Mouse (Mus musculus) brain, adult 2 months (tissue): Measurements from ENCODE around the gene Jaml.

Experiments used
- DNase-seq: peaks from one replicate; pipeline ENCODE4 v3.0.0; 2011; ENCODE audit warnings: low read depth, low spot score

The Jaml gene

GRCm38 (mm10) chr9:45121001-45121400 is 42.0 kb downstream of the Jaml start:
- peak; percentile 73 for DNase-seq

DNA sequence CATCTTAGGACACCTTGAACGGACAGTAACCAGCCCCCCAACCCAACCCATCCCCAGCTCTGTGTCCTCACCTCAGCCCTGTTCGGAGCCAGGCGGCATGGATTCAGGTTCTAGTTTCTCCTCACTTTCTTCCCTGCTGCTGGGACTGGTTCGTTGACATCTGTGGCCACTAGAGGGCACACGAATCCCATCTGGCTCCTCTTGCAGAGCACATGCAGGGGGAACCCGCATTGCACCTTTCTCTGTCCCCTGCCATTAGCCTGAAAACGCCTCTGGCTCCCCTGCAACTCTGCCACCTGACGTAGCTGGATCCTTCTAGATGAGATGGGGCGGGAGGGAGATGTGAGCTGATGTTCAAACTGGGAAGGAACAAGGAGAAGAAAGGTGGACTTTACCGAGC is 42.8 kb downstream of the Jaml start:
- DNase-seq: peak; percentile 95

- peak; percentile 87 for DNase-seq
Observed at GRCm38 (mm10) chr9:45122209-45122761, 43.3 kb downstream of the Jaml start.

- DNase-seq: no peak
Observed at GRCm38 (mm10) chr9:45125211-45125610, 46.2 kb downstream of the Jaml start.

DNA sequence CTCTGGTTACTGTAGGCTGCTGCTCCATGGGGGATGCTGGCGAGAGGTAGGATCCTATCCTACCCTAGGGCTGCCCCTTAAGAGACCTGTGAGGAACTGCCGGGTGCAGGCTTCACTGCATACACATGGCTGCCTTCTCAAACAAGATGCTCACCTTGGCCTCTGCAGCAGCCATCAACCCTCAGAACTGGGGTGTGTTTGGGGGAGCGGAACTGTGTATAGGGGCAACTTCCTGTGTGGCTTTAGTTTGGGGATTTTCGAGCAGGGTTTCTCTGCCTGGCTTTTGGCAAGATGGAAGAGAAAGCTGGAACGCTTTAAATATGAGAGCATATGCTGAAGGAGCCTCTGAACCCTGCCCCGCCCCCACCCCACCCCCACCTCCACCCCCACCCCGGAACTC is 48.0 kb downstream of the Jaml start:
- no peak for DNase-seq

DNA sequence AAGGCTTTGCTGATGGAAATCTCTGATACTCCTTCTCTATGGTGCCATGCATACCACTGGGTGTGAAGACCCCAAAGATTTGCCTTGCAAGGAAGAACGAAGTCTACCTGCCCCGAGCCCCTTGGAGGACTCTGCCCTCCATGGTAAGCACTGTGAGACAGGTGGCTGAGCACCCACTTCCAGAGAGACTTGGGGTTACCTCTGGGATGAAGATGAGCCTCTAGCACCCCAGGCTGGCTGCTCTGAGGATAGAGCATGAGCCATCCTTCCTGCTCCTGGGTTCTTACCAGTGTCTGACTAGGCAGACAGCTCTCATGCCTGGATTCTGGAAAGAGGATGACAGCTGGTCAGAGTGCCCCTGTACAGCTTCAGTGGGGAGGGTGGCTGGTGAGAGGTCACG is 51.1 kb downstream of the Jaml start:
- no peak for DNase-seq

- DNase-seq: peak; percentile 84
Observed at GRCm38 (mm10) chr9:45133484-45134310, 54.7 kb downstream of the Jaml start.

DNA sequence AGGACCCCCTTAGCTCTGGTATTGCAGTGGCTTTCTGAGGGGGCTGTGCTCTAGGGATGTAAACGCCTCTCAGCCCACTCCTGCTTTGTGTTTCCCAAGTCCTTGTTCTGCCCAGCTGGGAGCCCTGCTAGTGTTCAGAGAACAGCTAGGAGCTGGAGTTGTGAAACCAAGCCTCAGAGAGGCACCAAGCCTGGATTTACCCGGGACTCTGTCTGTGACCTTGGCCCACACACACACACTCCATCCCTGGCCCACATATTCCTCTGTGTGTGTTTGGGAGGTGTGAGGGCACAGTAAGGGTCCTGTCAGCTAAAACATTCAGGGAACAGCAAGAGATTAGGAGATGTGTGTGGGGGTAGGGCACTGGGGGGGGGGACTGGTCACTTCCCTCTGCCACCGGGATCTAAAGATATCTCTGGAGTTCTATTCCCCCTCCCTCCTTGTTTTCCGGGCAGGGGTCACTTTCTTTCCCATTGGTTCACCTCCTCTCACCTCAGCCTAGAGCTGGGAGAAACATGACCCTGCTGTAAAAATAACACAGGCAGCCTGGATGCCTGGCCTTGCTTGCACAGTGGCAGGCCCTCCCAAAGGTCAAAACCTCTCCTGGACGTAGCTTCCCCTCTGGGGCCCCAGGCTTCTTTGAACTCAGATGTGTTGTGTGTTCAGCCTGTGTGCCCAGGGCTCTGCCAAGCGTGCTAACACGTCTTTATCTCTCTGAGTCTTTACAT is 57.6 kb downstream of the Jaml start:
- DNase-seq: no peak

DNA sequence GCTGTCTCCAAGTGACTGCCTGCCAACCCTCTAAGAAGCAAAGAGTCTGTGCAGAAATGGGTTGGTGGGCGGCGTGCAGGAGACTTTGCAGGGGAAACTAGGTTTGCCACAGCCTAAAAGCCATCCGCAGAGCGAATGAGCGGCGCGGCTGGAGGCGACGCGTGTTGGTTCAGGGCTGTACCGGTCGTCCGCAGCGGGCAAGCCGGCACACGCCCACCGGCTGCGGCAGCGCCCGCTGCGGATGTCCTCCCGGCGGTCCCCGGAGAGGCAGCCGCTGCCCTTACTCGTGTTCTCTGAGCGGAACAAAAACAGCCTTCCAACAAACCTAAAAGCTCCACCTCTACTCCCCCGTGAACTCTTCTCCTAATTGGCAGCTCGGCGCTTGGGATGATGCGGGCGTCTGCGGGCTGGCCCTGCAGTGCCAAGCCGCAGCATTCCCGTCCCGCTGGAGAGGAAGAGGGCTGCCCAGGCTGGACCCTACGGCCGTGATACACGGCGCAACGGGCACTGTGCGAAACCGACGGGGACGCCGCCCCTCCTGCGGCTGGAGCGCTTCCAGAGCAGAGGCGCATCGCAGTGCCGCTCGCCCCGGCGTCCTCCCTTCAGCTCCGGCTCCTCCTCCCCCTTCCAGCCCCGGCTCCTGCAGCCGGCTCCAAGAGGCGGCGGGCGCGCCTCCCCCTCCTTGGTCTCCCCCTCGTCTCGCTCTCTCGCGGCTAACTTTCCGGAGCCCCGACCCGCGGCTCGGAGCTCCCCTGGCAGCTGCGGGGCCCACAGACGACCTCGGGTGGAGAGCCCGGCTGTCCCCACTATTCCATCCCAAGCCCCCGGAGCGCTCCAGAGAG is 59.4 kb downstream of the Jaml start, which contains the start of gene Scn4b:
Gene Scn4b (plus strand): TSS at position 205 of the 842 bp plus-strand sequence.
- DNase-seq: peak; percentile 66

- no peak for DNase-seq
Observed at GRCm38 (mm10) chr9:45139082-45139481, 60.1 kb downstream of the Jaml start.

DNA sequence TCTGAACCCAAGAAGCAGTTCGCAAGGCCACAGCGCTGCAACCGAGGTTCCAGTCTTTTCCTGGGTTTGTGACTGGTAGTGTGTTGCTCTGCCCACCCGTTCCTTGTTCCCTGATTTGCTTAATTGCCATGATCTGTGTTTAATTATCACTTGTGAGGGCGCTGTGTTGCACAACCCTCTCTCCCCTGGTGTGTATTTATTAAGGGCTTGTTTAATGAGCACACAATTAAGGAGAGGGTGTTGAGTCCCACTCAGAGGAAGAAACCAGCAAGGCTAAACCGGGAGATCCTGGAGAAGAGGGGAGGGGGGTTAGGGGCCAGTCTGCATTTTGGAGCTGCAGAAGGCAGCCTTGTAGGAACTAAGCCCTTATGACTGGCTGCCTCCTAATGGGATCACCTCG is 62.0 kb downstream of the Jaml start:
- DNase-seq: peak; percentile 41

DNA sequence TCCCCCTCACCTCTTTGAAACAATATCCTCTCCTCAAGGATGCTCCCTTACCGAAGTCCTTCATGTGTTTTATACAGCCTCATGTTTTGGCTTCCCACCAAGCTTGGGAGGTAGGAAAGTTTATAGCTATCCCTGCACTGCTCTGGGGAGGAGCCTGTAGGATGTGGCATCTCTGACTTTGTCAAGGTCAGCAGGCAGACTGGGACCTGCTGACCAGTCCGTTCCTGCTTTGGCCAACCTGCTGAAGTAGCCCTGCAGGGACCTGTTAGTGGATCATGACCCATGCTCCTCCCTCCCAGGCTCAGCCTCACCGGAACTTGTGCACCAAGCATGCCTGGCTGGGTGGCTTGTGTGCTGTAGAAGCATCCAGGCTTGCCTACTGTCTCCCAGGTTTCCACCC is 63.7 kb downstream of the Jaml start:
- DNase-seq: no peak

DNA sequence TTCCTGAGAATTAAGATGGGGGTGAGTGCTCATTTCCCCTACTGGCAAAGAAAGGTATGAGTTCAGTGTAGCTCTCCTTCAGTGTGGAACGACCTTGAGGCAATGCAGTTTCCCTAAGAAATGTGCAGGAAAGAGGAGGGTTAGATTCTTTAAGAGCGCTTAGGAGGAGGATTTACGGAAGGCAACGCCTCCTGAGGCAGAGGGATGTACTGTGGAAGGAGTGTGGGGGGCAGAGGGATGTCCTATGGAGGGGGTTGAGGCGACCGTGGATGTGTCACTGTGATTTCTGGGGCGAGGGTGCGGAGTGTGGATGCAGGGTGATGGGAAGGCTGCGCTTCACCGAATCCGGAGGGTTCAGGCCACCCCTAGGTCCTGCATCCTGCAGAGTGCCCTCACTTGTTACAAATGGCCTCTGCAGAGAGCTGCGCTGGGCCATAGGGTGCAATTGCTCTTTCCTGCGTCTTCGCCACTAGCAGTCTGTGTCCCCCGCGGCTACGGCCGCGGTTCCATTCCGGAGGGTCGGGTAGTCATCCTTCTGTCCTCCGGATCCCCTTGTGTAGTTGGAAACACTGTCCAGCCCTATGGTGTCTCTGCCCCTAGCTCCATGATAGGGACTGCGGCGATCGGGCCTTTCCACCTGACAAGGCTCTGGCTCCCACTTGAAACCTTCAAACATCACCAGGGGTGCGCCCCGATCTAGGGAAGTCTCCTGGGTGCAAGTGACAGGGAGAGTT is 66.7 kb downstream of the Jaml start:
- DNase-seq: peak; percentile 77

DNA sequence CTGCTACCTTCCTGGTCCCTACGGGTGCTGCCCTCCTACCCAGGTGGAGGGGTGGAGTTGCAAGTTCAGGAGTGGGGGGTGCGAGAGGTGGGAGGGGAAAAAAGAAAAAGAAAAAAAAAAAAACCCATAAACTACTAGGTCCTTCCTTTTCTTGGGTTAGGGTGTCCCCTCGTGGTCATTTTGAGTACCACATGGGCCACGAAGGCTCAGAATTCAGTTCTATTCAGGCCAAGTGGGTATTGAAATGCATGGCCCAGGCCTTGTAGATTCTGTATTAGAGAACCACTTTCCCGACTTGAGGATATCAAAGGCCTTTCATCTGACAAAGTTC is 67.2 kb downstream of the Jaml start:
- peak; percentile 81 for DNase-seq

DNA sequence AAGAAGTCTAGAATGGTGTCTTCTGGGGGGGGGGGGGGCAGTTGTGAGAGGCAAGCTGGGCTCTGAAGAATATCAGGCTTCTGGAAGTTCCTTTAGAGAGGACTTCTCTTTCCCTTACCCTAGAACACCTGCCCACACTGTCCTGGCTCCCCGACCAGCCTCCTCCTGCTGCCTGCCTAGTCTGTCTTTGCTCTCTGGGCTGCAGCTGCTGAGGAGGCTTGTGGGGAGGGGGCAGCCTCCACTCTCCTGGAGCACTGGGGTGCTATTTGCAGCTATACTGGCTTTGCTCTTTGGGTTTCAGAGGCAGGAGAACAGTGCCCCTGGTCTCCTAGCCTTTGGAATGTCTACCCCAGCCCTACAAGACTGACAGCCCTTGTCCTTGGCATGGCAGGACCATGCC is 72.0 kb downstream of the Jaml start:
- DNase-seq: no peak

- peak; percentile 49 for DNase-seq
Observed at GRCm38 (mm10) chr9:45153361-45153760, 74.4 kb downstream of the Jaml start.
